In genomic region chr8:119102871-119103270, GRCm38 (mm10) we compare ENCODE assay signal across 24 mouse cellular contexts.
"Had no signal": no experiment of that assay in that cellular context is flagged by ENCODE, and none has a peak within 500 bp of the region (broad histone marks: within the 10 kb centered on the region; RNA-seq: fewer than 3 reads in every experiment).

No protein-coding gene starts in this region.

- DNase-seq: gastrocnemius, postnatal 14 days; gastrocnemius, postnatal 36 days; heart, adult 2 months; heart, postnatal 14 days; heart, postnatal 36 days; kidney, adult 11 months; kidney, adult 2 months; kidney, adult 9 months; kidney, postnatal 14 days; kidney, postnatal 36 days; left cerebral cortex, postnatal 4 days had no signal

- H3K27ac ChIP-seq: heart, adult 2 months; heart, embryonic 13.5 days; heart, embryonic 15.5 days; hindbrain, embryonic 12.5 days; hindbrain, embryonic 15.5 days; hindbrain, postnatal 0 days; kidney, embryonic 15.5 days; kidney, postnatal 0 days; limb, embryonic 13.5 days; limb, embryonic 15.5 days; liver, embryonic 12.5 days; liver, embryonic 14.5 days had no signal

- H3K9ac ChIP-seq: heart, embryonic 13.5 days; heart, embryonic 15.5 days; hindbrain, embryonic 12.5 days; hindbrain, embryonic 15.5 days; kidney, embryonic 15.5 days; limb, embryonic 13.5 days; limb, embryonic 15.5 days; liver, embryonic 12.5 days; liver, embryonic 14.5 days had no signal

- H3K36me3 ChIP-seq: heart, embryonic 13.5 days; heart, embryonic 15.5 days; hindbrain, embryonic 12.5 days; hindbrain, embryonic 15.5 days; kidney, embryonic 15.5 days; limb, embryonic 13.5 days; limb, embryonic 15.5 days; liver, embryonic 12.5 days had no signal

- H3K27me3 ChIP-seq: heart, embryonic 13.5 days; heart, embryonic 15.5 days; hindbrain, embryonic 12.5 days; hindbrain, embryonic 15.5 days; kidney, embryonic 15.5 days; limb, embryonic 13.5 days; limb, embryonic 15.5 days; liver, embryonic 12.5 days had no signal

- H3K9me3 ChIP-seq: heart, embryonic 13.5 days; heart, embryonic 15.5 days; hindbrain, embryonic 12.5 days; hindbrain, embryonic 15.5 days; kidney, embryonic 15.5 days; limb, embryonic 15.5 days had no signal

- H3K4me1 ChIP-seq: heart, embryonic 13.5 days; heart, embryonic 15.5 days; hindbrain, embryonic 12.5 days; hindbrain, embryonic 15.5 days; limb, embryonic 13.5 days; limb, embryonic 15.5 days; liver, embryonic 12.5 days had no signal

- ATAC-seq: hindbrain, postnatal 0 days; intestine, embryonic 16.5 days; liver, embryonic 12.5 days had no signal

- H3K4me2 ChIP-seq: heart, embryonic 11.5 days; heart, embryonic 13.5 days; heart, embryonic 15.5 days; hindbrain, embryonic 12.5 days; hindbrain, embryonic 15.5 days; kidney, embryonic 15.5 days; limb, embryonic 13.5 days; limb, embryonic 15.5 days; liver, embryonic 12.5 days had no signal

- H3K4me3 ChIP-seq: heart, adult 2 months; heart, embryonic 13.5 days; heart, embryonic 15.5 days; hindbrain, embryonic 12.5 days; hindbrain, embryonic 15.5 days; kidney, embryonic 15.5 days; limb, embryonic 13.5 days; limb, embryonic 15.5 days; liver, embryonic 12.5 days had no signal
